Mouse (Mus musculus): ENCODE results near the gene Slc6a21. TPM values are rescaled to one million over a fixed set of nuclear protein-coding genes. Genes with fewer than 3 reads are reported as not detected.

Slc6a21 gene
- polyA plus RNA-seq, 1 experiment from 2014 or later = not detected

- WGBS = 3% methylated on average over 17 of the region's 17 CpGs
- Histone ChIP-seq H3K9ac (peak overlapping the region; percentile 37; the same call in 1 of the 2 replicates), H3K9me3 (ENCODE audit: control insufficient read depth, low read length) (no peaks in the 10 kb centered on the region), H3K4me2 (replicated peaks) (peak overlapping the region; percentile 43), H3K4me1 (replicated peaks; ENCODE audit: control insufficient read depth, insufficient read depth, low read length) (peaks cover 11% of the 10 kb centered on the region; the same call in 1 of the 2 replicates), H3K36me3 (replicated peaks; ENCODE audit: control insufficient read depth, insufficient read depth) (no peaks in the 10 kb centered on the region; the same call in none of the 2 replicates), H3K27ac (no peak overlapping the region), H3K27me3 (ENCODE audit: control insufficient read depth, insufficient read depth, low read length) (no peaks in the 10 kb centered on the region), H3K4me3 (replicated peaks; ENCODE audit: low read length) (peak overlapping the region; percentile 17)
- DNase-seq (ENCODE audit: low spot score) (peak; percentile 69), ATAC-seq (ENCODE audit: low FRiP score) (peak; percentile 55)
These were observed 28.0 kb downstream of the Slc6a21 start for GRCm38 (mm10) chr7:45305275-45305674.

GRCm38 (mm10) chr7:45308551-45309240 lies 31.4 kb downstream of the Slc6a21 start:
- no peak for ATAC-seq (ENCODE audit: low FRiP score)
- H3K9ac ChIP-seq = no peak overlapping the region
- WGBS = 64% methylated on average over 15 of the region's 15 CpGs
- H3K27me3 ChIP-seq (ENCODE audit: control insufficient read depth, insufficient read depth, low read length) = no peaks in the 10 kb centered on the region
- no peaks in the 10 kb centered on the region for H3K9me3 ChIP-seq (ENCODE audit: control insufficient read depth, low read length)
- H3K27ac ChIP-seq = no peak overlapping the region
- no peak overlapping the region for H3K4me2 ChIP-seq (replicated peaks)
- DNase-seq (ENCODE audit: low spot score) = no peak
- H3K4me3 ChIP-seq (replicated peaks; ENCODE audit: low read length) = no peak overlapping the region
- no peaks in the 10 kb centered on the region; the same call in none of the 2 replicates for H3K36me3 ChIP-seq (replicated peaks; ENCODE audit: control insufficient read depth, insufficient read depth)
- peaks cover 14% of the 10 kb centered on the region; the same call in 1 of the 2 replicates for H3K4me1 ChIP-seq (replicated peaks; ENCODE audit: control insufficient read depth, insufficient read depth, low read length)

- H3K9me3 ChIP-seq (ENCODE audit: control insufficient read depth, low read length) = no peaks in the 10 kb centered on the region
- H3K4me2 ChIP-seq (replicated peaks) = no peak overlapping the region
- DNase-seq (ENCODE audit: low spot score) (peak; percentile 49), ATAC-seq (ENCODE audit: low FRiP score) (0 out of 2 replicates have a peak, but pooled peaks have one; percentile 19)
- no peak overlapping the region for H3K4me3 ChIP-seq (replicated peaks; ENCODE audit: low read length)
- no peaks in the 10 kb centered on the region; the same call in none of the 2 replicates for H3K36me3 ChIP-seq (replicated peaks; ENCODE audit: control insufficient read depth, insufficient read depth)
- H3K27me3 ChIP-seq (ENCODE audit: control insufficient read depth, insufficient read depth, low read length) = no peaks in the 10 kb centered on the region
- 11% methylated on average over 9 of the region's 9 CpGs for WGBS
- H3K4me1 ChIP-seq (replicated peaks; ENCODE audit: control insufficient read depth, insufficient read depth, low read length) = peaks cover 14% of the 10 kb centered on the region; the same call in 1 of the 2 replicates
- no peak overlapping the region for H3K9ac ChIP-seq
- no peak overlapping the region for H3K27ac ChIP-seq
These were observed 32.1 kb downstream of the Slc6a21 start for GRCm38 (mm10) chr7:45309455-45309854.

GRCm38 (mm10) chr7:45312023-45312422 lies 34.7 kb downstream of the Slc6a21 start:
- H3K4me1 ChIP-seq (replicated peaks; ENCODE audit: control insufficient read depth, insufficient read depth, low read length) = peaks cover 7% of the 10 kb centered on the region; the same call in 1 of the 2 replicates
- no peak overlapping the region for H3K9ac ChIP-seq
- 65% methylated on average over 8 of the region's 8 CpGs for WGBS
- no peak overlapping the region for H3K27ac ChIP-seq
- no peak overlapping the region for H3K4me3 ChIP-seq (replicated peaks; ENCODE audit: low read length)
- ATAC-seq (ENCODE audit: low FRiP score) (no peak), DNase-seq (ENCODE audit: low spot score) (no peak)
- no peaks in the 10 kb centered on the region for H3K9me3 ChIP-seq (ENCODE audit: control insufficient read depth, low read length)
- no peaks in the 10 kb centered on the region; the same call in none of the 2 replicates for H3K36me3 ChIP-seq (replicated peaks; ENCODE audit: control insufficient read depth, insufficient read depth)
- no peak overlapping the region for H3K4me2 ChIP-seq (replicated peaks)
- no peaks in the 10 kb centered on the region for H3K27me3 ChIP-seq (ENCODE audit: control insufficient read depth, insufficient read depth, low read length)

GRCm38 (mm10) chr7:45312686-45313453 lies 35.6 kb downstream of the Slc6a21 start:
- H3K9ac ChIP-seq = 0 out of 2 replicates have a peak overlapping the region, but pooled peaks have one; percentile 39
- H3K4me2 ChIP-seq (replicated peaks) = peak overlapping the region; percentile 22; the same call in 1 of the 2 replicates
- H3K36me3 ChIP-seq (replicated peaks; ENCODE audit: control insufficient read depth, insufficient read depth) = no peaks in the 10 kb centered on the region; the same call in none of the 2 replicates
- 24% methylated on average over 10 of the region's 10 CpGs for WGBS
- no peak overlapping the region for H3K4me3 ChIP-seq (replicated peaks; ENCODE audit: low read length)
- H3K27ac ChIP-seq = peak overlapping the region; percentile 40
- no peaks in the 10 kb centered on the region for H3K27me3 ChIP-seq (ENCODE audit: control insufficient read depth, insufficient read depth, low read length)
- H3K9me3 ChIP-seq (ENCODE audit: control insufficient read depth, low read length) = no peaks in the 10 kb centered on the region
- ATAC-seq (ENCODE audit: low FRiP score) (no peak), DNase-seq (ENCODE audit: low spot score) (peak; percentile 31)
- peaks cover 7% of the 10 kb centered on the region; the same call in 1 of the 2 replicates for H3K4me1 ChIP-seq (replicated peaks; ENCODE audit: control insufficient read depth, insufficient read depth, low read length)

GRCm38 (mm10) chr7:45313495-45313894 lies 36.2 kb downstream of the Slc6a21 start:
- DNase-seq (ENCODE audit: low spot score) (no peak), ATAC-seq (ENCODE audit: low FRiP score) (no peak)
- Histone ChIP-seq H3K9me3 (ENCODE audit: control insufficient read depth, low read length) (no peaks in the 10 kb centered on the region), H3K4me3 (replicated peaks; ENCODE audit: low read length) (no peak overlapping the region), H3K27me3 (ENCODE audit: control insufficient read depth, insufficient read depth, low read length) (no peaks in the 10 kb centered on the region), H3K9ac (0 out of 2 replicates have a peak overlapping the region, but pooled peaks have one; percentile 39), H3K27ac (peak overlapping the region; percentile 40), H3K36me3 (replicated peaks; ENCODE audit: control insufficient read depth, insufficient read depth) (no peaks in the 10 kb centered on the region; the same call in 1 of the 2 replicates), H3K4me2 (replicated peaks) (peak overlapping the region; percentile 22; the same call in 1 of the 2 replicates), H3K4me1 (replicated peaks; ENCODE audit: control insufficient read depth, insufficient read depth, low read length) (peaks cover 7% of the 10 kb centered on the region; the same call in 1 of the 2 replicates)
- WGBS = 36% methylated on average over 9 of the region's 9 CpGs

GRCm38 (mm10) chr7:45315182-45315701 lies 37.9 kb downstream of the Slc6a21 start:
- Histone ChIP-seq H3K9me3 (ENCODE audit: control insufficient read depth, low read length) (no peaks in the 10 kb centered on the region), H3K4me3 (replicated peaks; ENCODE audit: low read length) (no peak overlapping the region), H3K4me2 (replicated peaks) (no peak overlapping the region), H3K4me1 (replicated peaks; ENCODE audit: control insufficient read depth, insufficient read depth, low read length) (peaks cover 7% of the 10 kb centered on the region; the same call in 1 of the 2 replicates), H3K27me3 (ENCODE audit: control insufficient read depth, insufficient read depth, low read length) (no peaks in the 10 kb centered on the region), H3K9ac (no peak overlapping the region), H3K36me3 (replicated peaks; ENCODE audit: control insufficient read depth, insufficient read depth) (no peaks in the 10 kb centered on the region; the same call in 1 of the 2 replicates), H3K27ac (no peak overlapping the region)
- 87% methylated on average over 10 of the region's 10 CpGs for WGBS
- ATAC-seq (ENCODE audit: low FRiP score) (no peak), DNase-seq (ENCODE audit: low spot score) (no peak)

- DNase-seq (ENCODE audit: low spot score) (no peak), ATAC-seq (ENCODE audit: low FRiP score) (no peak)
- Histone ChIP-seq H3K27me3 (ENCODE audit: control insufficient read depth, insufficient read depth, low read length) (no peaks in the 10 kb centered on the region), H3K9ac (no peak overlapping the region), H3K4me2 (replicated peaks) (no peak overlapping the region), H3K4me3 (replicated peaks; ENCODE audit: low read length) (no peak overlapping the region), H3K36me3 (replicated peaks; ENCODE audit: control insufficient read depth, insufficient read depth) (no peaks in the 10 kb centered on the region; the same call in 1 of the 2 replicates), H3K4me1 (replicated peaks; ENCODE audit: control insufficient read depth, insufficient read depth, low read length) (peaks cover 7% of the 10 kb centered on the region; the same call in 1 of the 2 replicates), H3K9me3 (ENCODE audit: control insufficient read depth, low read length) (no peaks in the 10 kb centered on the region), H3K27ac (no peak overlapping the region)
- WGBS = 93% methylated on average over 14 of the region's 14 CpGs
These were observed 39.2 kb downstream of the Slc6a21 start for GRCm38 (mm10) chr7:45316536-45316935.

GRCm38 (mm10) chr7:45322245-45322644 lies 44.9 kb downstream of the Slc6a21 start:
- Histone ChIP-seq H3K4me1 (replicated peaks; ENCODE audit: control insufficient read depth, insufficient read depth, low read length) (no peaks in the 10 kb centered on the region), H3K4me3 (replicated peaks; ENCODE audit: low read length) (no peak overlapping the region), H3K27me3 (ENCODE audit: control insufficient read depth, insufficient read depth, low read length) (no peaks in the 10 kb centered on the region), H3K27ac (no peak overlapping the region), H3K9me3 (ENCODE audit: control insufficient read depth, low read length) (no peaks in the 10 kb centered on the region), H3K36me3 (replicated peaks; ENCODE audit: control insufficient read depth, insufficient read depth) (no peaks in the 10 kb centered on the region), H3K4me2 (replicated peaks) (no peak overlapping the region), H3K9ac (no peak overlapping the region)
- ATAC-seq (ENCODE audit: low FRiP score) (no peak), DNase-seq (ENCODE audit: low spot score) (no peak)
- WGBS = 88% methylated on average over 4 of the region's 4 CpGs
